Mouse (Mus musculus): ENCODE data around the gene Armcx1. TPM values are rescaled to one million over a fixed set of nuclear protein-coding genes. Genes with fewer than 3 reads are reported as not detected.
A peak's percentile ranks its signal among the peaks of the same experiment; 100 is the strongest.

The Armcx1 gene
- 50.2 and 54.4 TPM in 2 replicates for polyA plus RNA-seq (2014; fragmentation: Nextera tagmentation; extraction: Ambion mirVana)

DNA sequence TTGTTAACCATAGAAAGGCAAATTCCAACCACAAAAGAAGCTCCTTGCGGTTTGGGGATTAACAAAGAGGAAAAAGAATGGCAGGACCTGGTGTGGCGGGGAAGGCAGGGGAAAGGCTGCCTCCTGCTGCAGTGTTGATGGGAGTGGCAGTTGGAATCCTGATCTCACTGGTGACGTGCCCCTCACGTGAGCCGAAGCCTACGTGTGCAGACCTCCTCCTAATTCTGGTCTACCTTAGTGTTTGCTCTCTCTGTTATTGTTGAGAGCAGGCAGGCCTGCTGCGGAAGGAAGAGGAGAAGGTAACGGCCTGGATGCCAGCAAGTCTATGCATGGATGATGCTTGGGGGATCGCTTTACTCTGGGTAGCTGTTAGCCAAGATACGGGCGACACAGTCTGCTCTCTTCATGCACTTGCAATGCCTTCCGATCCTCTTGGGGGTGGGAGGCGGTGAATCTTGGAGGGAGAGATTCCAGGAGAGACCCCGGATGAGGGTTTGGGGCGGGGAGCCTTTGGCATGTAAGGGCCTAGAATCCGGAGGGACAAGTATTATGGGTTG is at the start of gene Armcx1:
TSS of gene Armcx1 (plus strand) at position 212 of the 557 bp plus-strand sequence.
- peak within 1 kb of the TSS; percentile 91 for H3K27ac ChIP-seq (ENCODE audit: low read depth, low read length)
- H3K9ac ChIP-seq (ENCODE audit: low read depth, low read length): peak within 1 kb of the TSS; percentile 64
- ATAC-seq (ENCODE audit: low FRiP score) (peak; percentile 96), DNase-seq (ENCODE audit: low spot score) (peak; percentile 75)
- H3K4me2 ChIP-seq (replicated peaks; ENCODE audit: low read depth, low read length): peak within 1 kb of the TSS; percentile 43
- 12% methylated on average over 16 of the region's 16 CpGs for WGBS
- peak within 1 kb of the TSS; percentile 45 for H3K4me3 ChIP-seq (ENCODE audit: low read depth, low read length)
- H3K36me3 ChIP-seq (ENCODE audit: control insufficient read depth, insufficient read depth, low read length): no peaks in the 10 kb centered on the region
- H3K9me3 ChIP-seq (ENCODE audit: control insufficient read depth, low read length): no peaks in the 10 kb centered on the region
- peaks cover 6% of the 10 kb centered on the region; the same call in 1 of the 2 replicates for H3K27me3 ChIP-seq (ENCODE audit: control insufficient read depth, insufficient read depth, low read length)
- no peaks in the 10 kb centered on the region for H3K4me1 ChIP-seq (replicated peaks; ENCODE audit: control insufficient read depth, insufficient read depth, low read length)

DNA sequence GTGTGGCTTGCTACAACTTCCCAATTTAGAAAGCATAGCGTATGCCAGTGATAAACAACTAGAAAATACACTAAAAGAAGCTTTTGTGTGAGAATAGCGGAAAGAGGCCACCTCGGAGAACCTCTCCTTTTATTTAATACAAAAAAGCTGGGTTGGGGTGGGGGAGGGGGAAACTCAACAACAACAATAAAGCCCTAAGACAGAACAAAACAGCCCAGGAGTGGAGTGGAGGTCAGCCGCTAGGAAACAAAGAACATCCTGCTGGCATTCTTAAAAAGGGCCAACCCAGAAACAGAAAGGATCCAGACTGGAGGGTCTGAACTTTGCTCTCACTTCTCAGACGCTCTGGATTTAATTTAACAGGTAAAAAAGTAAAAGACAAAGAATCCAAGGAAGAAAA is 42.7 kb upstream of the Armcx1 start:
- DNase-seq (ENCODE audit: low spot score) (peak; percentile 45), ATAC-seq (ENCODE audit: low FRiP score) (peak; percentile 61)
- no peaks in the 10 kb centered on the region for H3K9me3 ChIP-seq (ENCODE audit: control insufficient read depth, low read length)
- H3K9ac ChIP-seq (ENCODE audit: low read depth, low read length): no peak overlapping the region
- H3K36me3 ChIP-seq (ENCODE audit: control insufficient read depth, insufficient read depth, low read length): no peaks in the 10 kb centered on the region
- H3K27ac ChIP-seq (ENCODE audit: low read depth, low read length): no peak overlapping the region
- H3K4me3 ChIP-seq (ENCODE audit: low read depth, low read length): no peak overlapping the region
- H3K4me2 ChIP-seq (replicated peaks; ENCODE audit: low read depth, low read length): no peak overlapping the region
- no peaks in the 10 kb centered on the region for H3K27me3 ChIP-seq (ENCODE audit: control insufficient read depth, insufficient read depth, low read length)
- no peaks in the 10 kb centered on the region for H3K4me1 ChIP-seq (replicated peaks; ENCODE audit: control insufficient read depth, insufficient read depth, low read length)
- whole genome bisulfite sequencing: 27% methylated on average over 5 of the region's 5 CpGs

DNA sequence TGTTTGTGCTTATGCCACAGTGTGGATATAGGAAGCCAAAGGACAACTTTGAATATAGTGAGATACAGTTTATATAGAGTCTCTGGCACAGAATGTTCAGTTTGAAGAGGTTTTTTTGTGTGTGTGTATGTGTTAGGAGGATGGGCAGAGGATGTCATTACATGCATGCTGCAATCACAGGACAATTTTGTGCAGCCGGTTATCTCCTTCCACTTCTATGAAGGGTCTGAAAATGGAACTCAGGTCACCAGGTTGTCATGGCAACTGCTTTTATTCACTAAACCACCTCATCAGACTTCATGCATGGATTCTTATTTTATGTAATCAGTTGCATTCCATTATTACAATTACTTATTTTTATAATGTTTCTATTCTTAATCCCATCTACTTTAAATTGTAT is 41.8 kb upstream of the Armcx1 start:
- DNase-seq (ENCODE audit: low spot score) (no peak), ATAC-seq (ENCODE audit: low FRiP score) (no peak)
- H3K9ac ChIP-seq (ENCODE audit: low read depth, low read length): no peak overlapping the region
- H3K27ac ChIP-seq (ENCODE audit: low read depth, low read length): no peak overlapping the region
- no peaks in the 10 kb centered on the region for H3K27me3 ChIP-seq (ENCODE audit: control insufficient read depth, insufficient read depth, low read length)
- H3K4me2 ChIP-seq (replicated peaks; ENCODE audit: low read depth, low read length): no peak overlapping the region
- H3K9me3 ChIP-seq (ENCODE audit: control insufficient read depth, low read length): no peaks in the 10 kb centered on the region
- H3K4me3 ChIP-seq (ENCODE audit: low read depth, low read length): no peak overlapping the region
- WGBS: 27% methylated on average over 1 of the region's 1 CpGs
- no peaks in the 10 kb centered on the region for H3K4me1 ChIP-seq (replicated peaks; ENCODE audit: control insufficient read depth, insufficient read depth, low read length)
- no peaks in the 10 kb centered on the region for H3K36me3 ChIP-seq (ENCODE audit: control insufficient read depth, insufficient read depth, low read length)

DNA sequence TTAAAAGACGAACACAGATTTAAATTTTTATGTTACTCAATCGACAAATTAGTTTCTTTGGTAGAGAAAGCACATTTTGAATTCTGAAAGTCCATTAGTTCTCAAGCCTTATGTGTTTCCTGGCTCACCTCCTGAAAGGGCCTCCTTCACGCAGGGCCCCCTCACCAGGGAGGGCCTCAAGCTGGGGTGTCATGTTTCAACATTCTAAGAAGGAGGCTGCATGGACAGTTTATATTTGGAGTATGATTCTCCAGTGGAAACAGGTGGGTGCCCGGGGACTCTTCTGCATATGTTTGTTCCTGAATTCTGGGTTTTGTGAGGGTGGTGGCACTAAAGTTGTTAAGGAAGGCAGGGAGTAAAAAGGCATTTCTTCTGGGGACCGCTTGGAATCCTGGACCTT is 32.8 kb upstream of the Armcx1 start:
- no peaks in the 10 kb centered on the region for H3K36me3 ChIP-seq (ENCODE audit: control insufficient read depth, insufficient read depth, low read length)
- H3K4me1 ChIP-seq (replicated peaks; ENCODE audit: control insufficient read depth, insufficient read depth, low read length): no peaks in the 10 kb centered on the region
- DNase-seq (ENCODE audit: low spot score) (peak; percentile 24), ATAC-seq (ENCODE audit: low FRiP score) (no peak)
- no peak overlapping the region for H3K9ac ChIP-seq (ENCODE audit: low read depth, low read length)
- WGBS: 38% methylated on average over 5 of the region's 5 CpGs
- H3K4me3 ChIP-seq (ENCODE audit: low read depth, low read length): no peak overlapping the region
- no peaks in the 10 kb centered on the region for H3K9me3 ChIP-seq (ENCODE audit: control insufficient read depth, low read length)
- H3K4me2 ChIP-seq (replicated peaks; ENCODE audit: low read depth, low read length): peak overlapping the region; percentile 26
- H3K27me3 ChIP-seq (ENCODE audit: control insufficient read depth, insufficient read depth, low read length): no peaks in the 10 kb centered on the region
- no peak overlapping the region for H3K27ac ChIP-seq (ENCODE audit: low read depth, low read length)

DNA sequence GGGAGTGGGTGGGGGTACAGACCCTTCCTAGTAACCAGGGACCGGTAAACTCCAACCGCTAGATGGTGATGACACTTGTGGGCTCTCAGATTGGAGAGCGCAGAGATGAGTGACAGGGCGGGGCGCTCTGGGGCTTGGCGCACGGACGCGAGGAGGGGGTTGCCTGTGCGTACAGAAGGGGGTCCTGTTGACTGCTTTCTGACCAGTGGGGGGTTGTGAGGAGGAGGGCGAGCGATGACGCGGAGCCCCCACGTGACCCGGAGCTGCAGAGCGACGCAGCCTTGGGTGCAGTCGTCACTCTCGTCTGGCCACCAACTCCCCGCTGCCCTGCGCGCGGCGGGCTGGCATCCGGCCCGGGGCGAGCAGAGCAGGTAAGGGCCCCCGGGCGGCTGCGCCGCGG is 31.5 kb upstream of the Armcx1 start, which contains the start of gene Armcx4:
TSS of gene Armcx4 (plus strand) at position 253 of the 400 bp plus-strand sequence.
- Histone ChIP-seq H3K27ac (ENCODE audit: low read depth, low read length) (peak within 1 kb of the TSS; percentile 81), H3K36me3 (ENCODE audit: control insufficient read depth, insufficient read depth, low read length) (no peaks in the 10 kb centered on the region), H3K4me1 (replicated peaks; ENCODE audit: control insufficient read depth, insufficient read depth, low read length) (no peaks in the 10 kb centered on the region), H3K4me3 (ENCODE audit: low read depth, low read length) (peak within 1 kb of the TSS; percentile 41), H3K9me3 (ENCODE audit: control insufficient read depth, low read length) (no peaks in the 10 kb centered on the region), H3K4me2 (replicated peaks; ENCODE audit: low read depth, low read length) (peak within 1 kb of the TSS; percentile 39), H3K27me3 (ENCODE audit: control insufficient read depth, insufficient read depth, low read length) (no peaks in the 10 kb centered on the region), H3K9ac (ENCODE audit: low read depth, low read length) (peak within 1 kb of the TSS; percentile 65)
- ATAC-seq (ENCODE audit: low FRiP score) (peak; percentile 95), DNase-seq (ENCODE audit: low spot score) (peak; percentile 83)
- 23% methylated on average over 25 of the region's 33 CpGs for WGBS

DNA sequence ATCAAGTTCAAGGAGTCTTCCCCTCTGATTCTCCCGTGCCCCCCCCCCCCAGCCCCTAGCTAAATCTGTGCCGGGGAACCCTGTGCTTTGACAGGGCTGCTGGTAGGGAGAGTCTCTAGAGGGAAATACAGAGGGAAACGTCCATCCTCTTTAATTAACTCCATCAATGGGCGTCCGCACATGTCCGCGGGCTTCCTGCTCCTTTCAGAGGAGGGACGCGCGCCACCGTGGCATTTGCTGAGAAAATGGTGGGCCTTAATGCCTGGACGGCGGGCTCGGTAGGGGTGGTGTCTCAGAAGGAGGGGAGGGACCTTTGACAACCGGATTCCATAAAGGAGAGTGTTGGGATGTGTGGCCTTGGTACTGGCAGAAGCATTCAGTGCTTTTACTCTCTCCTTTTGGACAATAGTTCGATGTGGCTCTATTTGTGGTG is 31.0 kb upstream of the Armcx1 start:
- H3K4me2 ChIP-seq (replicated peaks; ENCODE audit: low read depth, low read length): peak overlapping the region; percentile 39
- peak; percentile 63 for DNase-seq (ENCODE audit: low spot score)
- WGBS: 19% methylated on average over 15 of the region's 16 CpGs
- peak overlapping the region; percentile 65 for H3K9ac ChIP-seq (ENCODE audit: low read depth, low read length)
- no peaks in the 10 kb centered on the region for H3K4me1 ChIP-seq (replicated peaks; ENCODE audit: control insufficient read depth, insufficient read depth, low read length)
- H3K9me3 ChIP-seq (ENCODE audit: control insufficient read depth, low read length): no peaks in the 10 kb centered on the region
- no peaks in the 10 kb centered on the region for H3K27me3 ChIP-seq (ENCODE audit: control insufficient read depth, insufficient read depth, low read length)
- H3K4me3 ChIP-seq (ENCODE audit: low read depth, low read length): peak overlapping the region; percentile 41
- H3K36me3 ChIP-seq (ENCODE audit: control insufficient read depth, insufficient read depth, low read length): no peaks in the 10 kb centered on the region
- peak overlapping the region; percentile 81 for H3K27ac ChIP-seq (ENCODE audit: low read depth, low read length)
- ATAC-seq (ENCODE audit: low FRiP score): peak; percentile 68

DNA sequence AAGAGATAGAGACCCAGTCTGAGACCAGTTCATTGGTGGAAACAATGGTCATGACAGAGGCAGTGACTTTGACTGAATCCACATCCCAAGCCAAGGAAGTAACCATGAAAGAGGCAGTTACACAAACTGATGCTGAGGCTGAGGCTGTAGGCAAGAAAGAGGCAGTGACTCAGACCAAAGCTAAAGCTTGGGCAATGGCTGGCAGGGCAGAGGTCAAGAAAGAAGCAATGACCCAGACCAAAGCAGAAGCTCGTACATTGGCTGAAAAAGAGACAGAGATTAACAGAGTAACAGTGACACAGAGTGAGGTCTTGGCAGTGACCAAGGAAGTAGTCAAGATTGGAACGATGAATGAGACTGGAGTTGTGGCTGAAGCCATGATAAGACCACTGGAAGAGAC is 28.1 kb upstream of the Armcx1 start:
- Histone ChIP-seq H3K9me3 (ENCODE audit: control insufficient read depth, low read length) (no peaks in the 10 kb centered on the region), H3K4me3 (ENCODE audit: low read depth, low read length) (no peak overlapping the region), H3K4me1 (replicated peaks; ENCODE audit: control insufficient read depth, insufficient read depth, low read length) (no peaks in the 10 kb centered on the region), H3K4me2 (replicated peaks; ENCODE audit: low read depth, low read length) (no peak overlapping the region), H3K9ac (ENCODE audit: low read depth, low read length) (no peak overlapping the region), H3K27ac (ENCODE audit: low read depth, low read length) (no peak overlapping the region), H3K36me3 (ENCODE audit: control insufficient read depth, insufficient read depth, low read length) (no peaks in the 10 kb centered on the region; the same call in 1 of the 2 replicates), H3K27me3 (ENCODE audit: control insufficient read depth, insufficient read depth, low read length) (no peaks in the 10 kb centered on the region; the same call in 1 of the 2 replicates)
- DNase-seq (ENCODE audit: low spot score) (no peak), ATAC-seq (ENCODE audit: low FRiP score) (no peak)
- WGBS: 72% methylated on average over 2 of the region's 2 CpGs

DNA sequence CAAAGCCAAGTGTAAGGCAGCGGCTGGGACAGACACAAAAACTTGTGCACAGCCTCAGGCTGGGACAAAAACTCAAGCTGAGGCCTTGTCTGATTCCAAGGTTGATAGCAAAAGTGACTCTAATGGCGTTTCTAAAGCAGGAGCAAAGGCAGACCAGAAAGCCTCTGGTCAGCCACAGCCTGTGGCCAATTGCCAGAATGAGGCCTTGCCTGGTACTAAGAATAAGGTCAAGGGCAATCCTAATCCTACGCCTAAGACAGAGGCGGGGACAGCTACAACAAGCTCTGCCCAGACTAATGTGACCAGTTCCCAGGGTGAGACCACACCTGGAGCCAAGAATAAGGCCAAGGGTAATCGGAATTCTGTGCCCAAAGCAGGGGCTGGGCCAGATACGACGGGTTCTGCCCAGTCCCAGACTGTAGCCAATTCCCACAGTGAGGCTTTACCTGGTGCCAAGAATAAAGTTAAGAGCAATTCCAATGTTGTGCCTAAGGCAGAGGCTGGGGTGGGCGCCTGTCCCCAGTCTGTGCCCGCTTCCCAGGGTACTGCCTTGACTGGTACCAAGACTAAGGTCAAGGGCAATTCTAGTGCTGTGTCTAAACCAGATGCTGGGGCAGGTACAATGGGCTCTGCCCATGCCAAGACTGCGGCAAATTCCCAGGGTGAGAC is 26.8 kb upstream of the Armcx1 start:
- H3K9ac ChIP-seq (ENCODE audit: low read depth, low read length): no peak overlapping the region
- ATAC-seq (ENCODE audit: low FRiP score): no peak
- no peak overlapping the region for H3K4me2 ChIP-seq (replicated peaks; ENCODE audit: low read depth, low read length)
- WGBS: 93% methylated on average over 10 of the region's 10 CpGs
- H3K9me3 ChIP-seq (ENCODE audit: control insufficient read depth, low read length): no peaks in the 10 kb centered on the region
- no peak overlapping the region for H3K4me3 ChIP-seq (ENCODE audit: low read depth, low read length)
- H3K36me3 ChIP-seq (ENCODE audit: control insufficient read depth, insufficient read depth, low read length): no peaks in the 10 kb centered on the region; the same call in 1 of the 2 replicates
- no peak overlapping the region for H3K27ac ChIP-seq (ENCODE audit: low read depth, low read length)
- no peaks in the 10 kb centered on the region for H3K4me1 ChIP-seq (replicated peaks; ENCODE audit: control insufficient read depth, insufficient read depth, low read length)
- H3K27me3 ChIP-seq (ENCODE audit: control insufficient read depth, insufficient read depth, low read length): no peaks in the 10 kb centered on the region; the same call in 1 of the 2 replicates
- no peak for DNase-seq (ENCODE audit: low spot score)

DNA sequence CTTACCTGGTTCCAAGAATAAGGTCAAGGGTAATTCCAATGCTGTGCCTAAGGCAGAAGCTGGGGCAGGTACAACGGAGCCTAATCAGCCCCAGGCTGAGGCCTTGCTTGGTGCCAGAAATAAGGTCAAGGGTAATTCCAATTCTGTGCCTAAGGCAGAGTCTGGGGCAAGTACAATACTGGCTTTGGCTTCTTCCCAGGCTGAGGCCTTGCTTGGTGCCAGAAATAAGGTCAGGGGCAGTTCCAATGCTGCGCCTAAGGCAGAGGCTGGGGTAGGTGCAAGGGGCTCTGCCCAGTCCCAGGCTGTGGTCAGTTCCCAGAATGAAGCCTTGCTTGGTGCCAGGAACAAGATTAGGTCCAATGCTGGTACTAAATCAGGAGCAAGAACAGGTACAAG is 26.2 kb upstream of the Armcx1 start:
- Histone ChIP-seq H3K36me3 (ENCODE audit: control insufficient read depth, insufficient read depth, low read length) (no peaks in the 10 kb centered on the region; the same call in 1 of the 2 replicates), H3K4me2 (replicated peaks; ENCODE audit: low read depth, low read length) (no peak overlapping the region), H3K9me3 (ENCODE audit: control insufficient read depth, low read length) (no peaks in the 10 kb centered on the region), H3K4me3 (ENCODE audit: low read depth, low read length) (no peak overlapping the region), H3K27me3 (ENCODE audit: control insufficient read depth, insufficient read depth, low read length) (no peaks in the 10 kb centered on the region; the same call in 1 of the 2 replicates), H3K4me1 (replicated peaks; ENCODE audit: control insufficient read depth, insufficient read depth, low read length) (no peaks in the 10 kb centered on the region), H3K9ac (ENCODE audit: low read depth, low read length) (no peak overlapping the region), H3K27ac (ENCODE audit: low read depth, low read length) (no peak overlapping the region)
- DNase-seq (ENCODE audit: low spot score): no peak
- ATAC-seq (ENCODE audit: low FRiP score): no peak
- WGBS: 96% methylated on average over 2 of the region's 2 CpGs

Measured in hindbrain, embryonic 11.5 days (tissue).